In the genomic region with DNA sequence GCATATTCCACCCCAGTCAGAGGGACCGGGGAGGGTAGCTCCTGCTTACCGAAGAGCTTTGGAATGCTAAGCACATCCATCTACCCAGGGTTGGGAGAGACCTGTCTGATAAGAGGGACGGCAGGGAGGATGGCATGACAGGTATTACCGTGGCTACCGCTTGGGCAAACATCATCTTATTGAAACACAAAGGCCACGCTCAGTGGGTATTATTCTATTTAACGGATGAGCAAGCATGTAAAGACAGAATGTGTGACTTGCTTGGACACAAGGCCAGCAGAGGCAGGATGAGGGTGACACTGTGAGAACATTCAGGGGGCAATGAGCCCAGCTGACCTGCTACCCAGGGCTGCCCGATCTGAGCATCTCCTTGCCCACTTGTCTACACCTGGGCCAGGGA, we compare ENCODE assay signal across 18 mouse cellular contexts. TPM values are rescaled to one million over a fixed set of nuclear protein-coding genes. Genes with fewer than 3 reads are reported as not detected.
"Had no signal": no experiment of that assay in that cellular context is flagged by ENCODE, and none has a peak within 500 bp of the region (broad histone marks: within the 10 kb centered on the region; RNA-seq: fewer than 3 reads in every experiment).

No protein-coding gene starts in this region.

- H3K4me3 ChIP-seq: layer of hippocampus, adult 2 months; liver, embryonic 13.5 days; midbrain, embryonic 13.5 days; neural tube, embryonic 12.5 days; stomach, embryonic 15.5 days had no signal

- DNase-seq: kidney, adult 2 months; kidney, postnatal 25 days; layer of hippocampus, adult 9-11 months; liver, embryonic 13.5 days; lung, adult 2 months; lung, postnatal 14 days; lung, postnatal 4 days; right cerebral cortex, postnatal 14 days; spleen, adult 18-20 months; thymus, postnatal 25 days had no signal

- H3K27me3 ChIP-seq: liver, embryonic 13.5 days; stomach, embryonic 15.5 days had no signal

- ATAC-seq: intestine, postnatal 0 days; midbrain, embryonic 13.5 days had no signal

- H3K4me2 ChIP-seq: liver, embryonic 13.5 days; midbrain, embryonic 13.5 days; neural tube, embryonic 12.5 days; stomach, embryonic 15.5 days had no signal

- H3K27ac ChIP-seq: kidney, postnatal 0 days; layer of hippocampus, adult 2 months; liver, embryonic 13.5 days; midbrain, embryonic 13.5 days; neural tube, embryonic 12.5 days; stomach, embryonic 15.5 days had no signal

- H3K9ac ChIP-seq: liver, embryonic 13.5 days; midbrain, embryonic 13.5 days; neural tube, embryonic 12.5 days; stomach, embryonic 15.5 days had no signal

- H3K4me1 ChIP-seq: liver, embryonic 13.5 days; stomach, embryonic 15.5 days had no signal

- H3K36me3 ChIP-seq: liver, embryonic 13.5 days; stomach, embryonic 15.5 days had no signal

- H3K9me3 ChIP-seq: liver, embryonic 13.5 days; midbrain, embryonic 13.5 days; neural tube, embryonic 12.5 days; stomach, embryonic 15.5 days had no signal

RNA-seq across cellular contexts. Expression of a gene that starts 51.1 kb away (rescaled TPM):
- polyA plus RNA-seq: liver, adult 2 months; lung, adult 2 months; thymus, postnatal 0 days had no signal
